Mouse (Mus musculus) testis, adult 2 months (tissue): ENCODE measurements around the gene Gm9945.

Experiments
- CTCF ChIP-seq: fragments of 200-500 bp; IDR thresholded peaks from 2 replicates; pipeline ENCODE4 v1.5.1; 2012; ENCODE audit warnings: low read depth, mild to moderate bottlenecking, inconsistent platforms, low read length, moderate library complexity; ENCODE audit not compliant: control insufficient read depth, insufficient read depth, insufficient replicate concordance
- POLR2A ChIP-seq: fragments of 200-500 bp; IDR thresholded peaks from 2 replicates; pipeline ENCODE4 v1.6.1; 2012; ENCODE audit warnings: low read depth, mild to moderate bottlenecking, inconsistent platforms, low read length, moderate library complexity; ENCODE audit not compliant: control insufficient read depth

DNA sequence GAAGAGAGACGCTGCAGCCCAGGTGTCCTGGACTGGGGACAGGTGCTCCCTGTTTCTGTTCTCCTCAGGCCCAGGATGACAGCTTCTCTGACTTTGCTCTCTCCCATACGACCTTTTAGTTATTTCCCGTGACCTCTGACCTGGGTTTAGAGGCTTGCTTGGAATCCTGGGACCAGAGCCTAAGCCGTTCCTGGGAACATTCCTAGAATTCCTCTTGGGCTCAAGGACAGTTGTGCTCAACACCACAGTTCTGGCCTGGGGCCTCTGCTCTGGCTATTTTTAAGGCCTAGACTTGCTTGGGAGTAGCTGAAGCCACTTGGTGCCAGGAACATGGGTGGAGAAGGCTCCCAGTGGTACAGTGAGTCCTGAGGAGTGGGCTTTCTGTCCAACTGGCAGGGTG is 45.5 kb downstream of the Gm9945 start:
- TF ChIP-seq POLR2A (no peak), CTCF (no peak)
